In the genomic region with DNA sequence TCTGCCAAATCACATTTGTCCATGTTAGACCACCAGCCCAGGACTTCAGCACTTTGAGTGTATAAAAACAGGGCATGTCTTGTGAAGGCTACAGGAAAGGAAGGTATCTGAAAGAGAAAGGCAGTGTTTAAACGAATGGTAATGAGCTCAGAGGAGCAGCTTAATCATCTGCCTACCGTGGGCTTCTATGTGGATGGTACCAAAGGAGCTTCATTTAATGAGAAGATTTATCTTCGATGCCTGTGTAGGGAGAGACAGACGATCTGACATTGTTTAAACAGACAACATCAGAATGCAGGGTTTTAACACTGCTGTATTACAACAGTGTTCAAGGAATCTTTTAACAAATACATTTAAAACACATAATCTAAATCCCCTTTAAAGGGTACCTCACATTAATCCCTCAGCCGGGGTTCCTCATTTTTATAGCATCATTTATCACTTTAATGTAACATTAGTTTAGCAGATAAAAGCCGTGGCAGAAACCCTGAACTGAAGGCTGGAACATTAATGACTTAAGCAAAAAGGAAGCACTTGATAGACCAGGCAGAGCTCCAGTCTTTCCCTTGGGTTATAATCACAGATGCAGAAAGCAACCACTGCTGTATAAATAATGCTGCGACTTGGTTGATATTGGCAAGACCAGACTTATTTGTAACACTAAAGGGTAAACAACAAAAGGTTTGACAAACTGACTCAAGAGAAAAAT, we compare ENCODE assay signal across 22 mouse cellular contexts. TPM values are rescaled to one million over a fixed set of nuclear protein-coding genes. Genes with fewer than 3 reads are reported as not detected.
DNase-seq lines count a peak whose midpoint lies in the region; ATAC-seq and TF ChIP-seq lines count a peak whose summit lies in the region.
"Had no signal": no experiment of that assay in that cellular context is flagged by ENCODE, and none has a peak within 500 bp of the region (broad histone marks: within the 10 kb centered on the region; RNA-seq: fewer than 3 reads in every experiment).

No protein-coding gene starts in this region.

- no peaks in the 10 kb centered on the region for H3K27me3 ChIP-seq in hindbrain, embryonic 11.5 days (ENCODE audit: control insufficient read depth, insufficient read depth, low read length)
- no peaks in the 10 kb centered on the region for H3K27me3 ChIP-seq in hindbrain, embryonic 10.5 days (ENCODE audit: insufficient read depth, poor library complexity, severe bottlenecking)
- no peaks in the 10 kb centered on the region for H3K27me3 ChIP-seq in lung, embryonic 15.5 days
- H3K27me3 ChIP-seq in hindbrain, embryonic 12.5 days = no peaks in the 10 kb centered on the region
- H3K27me3 ChIP-seq in hindbrain, postnatal 0 days (ENCODE audit: insufficient read depth, low read length) = no peaks in the 10 kb centered on the region
- H3K27me3 ChIP-seq in heart, embryonic 11.5 days (ENCODE audit: control insufficient read depth, insufficient read depth, low read length) = no peaks in the 10 kb centered on the region
- H3K27me3 ChIP-seq: embryonic facial prominence, embryonic 15.5 days; limb, embryonic 13.5 days had no signal

- no peak overlapping the region for H3K4me2 ChIP-seq in hindbrain, embryonic 11.5 days (replicated peaks; ENCODE audit: low read depth, low read length)
- no peak overlapping the region for H3K4me2 ChIP-seq in lung, embryonic 15.5 days
- H3K4me2 ChIP-seq in hindbrain, embryonic 12.5 days (replicated peaks) = no peak overlapping the region
- H3K4me2 ChIP-seq in hindbrain, postnatal 0 days (ENCODE audit: low read depth, low read length) = no peak overlapping the region
- no peak overlapping the region for H3K4me2 ChIP-seq in heart, embryonic 11.5 days
- H3K4me2 ChIP-seq: embryonic facial prominence, embryonic 15.5 days; limb, embryonic 13.5 days had no signal

- no peaks in the 10 kb centered on the region for H3K36me3 ChIP-seq in hindbrain, embryonic 11.5 days (ENCODE audit: control insufficient read depth, insufficient read depth, low read length)
- H3K36me3 ChIP-seq in hindbrain, embryonic 10.5 days = no peaks in the 10 kb centered on the region
- no peaks in the 10 kb centered on the region for H3K36me3 ChIP-seq in lung, embryonic 15.5 days
- no peaks in the 10 kb centered on the region for H3K36me3 ChIP-seq in hindbrain, embryonic 12.5 days
- no peaks in the 10 kb centered on the region for H3K36me3 ChIP-seq in hindbrain, postnatal 0 days (ENCODE audit: insufficient read depth, low read length)
- H3K36me3 ChIP-seq in heart, embryonic 11.5 days (ENCODE audit: control insufficient read depth, insufficient read depth, low read length) = no peaks in the 10 kb centered on the region
- H3K36me3 ChIP-seq: embryonic facial prominence, embryonic 15.5 days; limb, embryonic 13.5 days had no signal

- DNase-seq in hindbrain, embryonic 11.5 days (ENCODE audit: low spot score) = no peak
- DNase-seq in hindbrain, embryonic 10.5 days (ENCODE audit: low spot score) = no peak
- DNase-seq in lung, postnatal 25 days (ENCODE audit: low spot score) = no peak
- peak; percentile 18 for DNase-seq in hindbrain, postnatal 0 days (ENCODE audit: low spot score)
- no peak for DNase-seq in cerebellum, adult 18-20 months
- DNase-seq: cerebellum, postnatal 36 days; gastrocnemius, adult 2 months; heart, adult 11 months; liver, postnatal 0 days; thymus, postnatal 25 days had no signal

- no peak overlapping the region for H3K9ac ChIP-seq in hindbrain, embryonic 11.5 days (ENCODE audit: low read depth, low read length)
- H3K9ac ChIP-seq in lung, embryonic 15.5 days = no peak overlapping the region
- no peak overlapping the region for H3K9ac ChIP-seq in hindbrain, embryonic 12.5 days
- H3K9ac ChIP-seq in hindbrain, postnatal 0 days (replicated peaks; ENCODE audit: low read length) = no peak overlapping the region
- H3K9ac ChIP-seq in heart, embryonic 11.5 days (ENCODE audit: low read depth, low read length) = no peak overlapping the region
- H3K9ac ChIP-seq: embryonic facial prominence, embryonic 15.5 days; limb, embryonic 13.5 days; liver, postnatal 0 days had no signal

- H3K4me3 ChIP-seq in hindbrain, embryonic 11.5 days (ENCODE audit: low read depth, low read length) = no peak overlapping the region
- H3K4me3 ChIP-seq in hindbrain, embryonic 10.5 days = no peak overlapping the region
- no peak overlapping the region for H3K4me3 ChIP-seq in lung, embryonic 15.5 days
- no peak overlapping the region for H3K4me3 ChIP-seq in hindbrain, embryonic 12.5 days
- H3K4me3 ChIP-seq in hindbrain, postnatal 0 days (ENCODE audit: low read length) = no peak overlapping the region
- no peak overlapping the region for H3K4me3 ChIP-seq in heart, embryonic 11.5 days (ENCODE audit: low read depth, low read length)
- H3K4me3 ChIP-seq: embryonic facial prominence, embryonic 15.5 days; gastrocnemius, adult 2 months; limb, embryonic 13.5 days had no signal

- no peak for TF ChIP-seq CTCF in hindbrain, postnatal 0 days (IDR thresholded peaks at IDR 0.05; ENCODE audit: low read depth)

- H3K9me3 ChIP-seq in hindbrain, embryonic 11.5 days (ENCODE audit: control insufficient read depth, low read length) = no peaks in the 10 kb centered on the region
- H3K9me3 ChIP-seq in hindbrain, embryonic 10.5 days = no peaks in the 10 kb centered on the region
- H3K9me3 ChIP-seq in lung, embryonic 15.5 days = no peaks in the 10 kb centered on the region
- H3K9me3 ChIP-seq in hindbrain, embryonic 12.5 days (replicated peaks) = no peaks in the 10 kb centered on the region
- H3K9me3 ChIP-seq in hindbrain, postnatal 0 days (ENCODE audit: low read length) = no peaks in the 10 kb centered on the region
- no peaks in the 10 kb centered on the region for H3K9me3 ChIP-seq in heart, embryonic 11.5 days (replicated peaks; ENCODE audit: control insufficient read depth, low read length)
- H3K9me3 ChIP-seq: embryonic facial prominence, embryonic 15.5 days; limb, embryonic 13.5 days had no signal

- WGBS in hindbrain, embryonic 11.5 days = 35% methylated on average over 7 of the region's 7 CpGs
- WGBS in hindbrain, embryonic 10.5 days = 57% methylated on average over 7 of the region's 7 CpGs
- WGBS in lung, embryonic 15.5 days = 25% methylated on average over 7 of the region's 7 CpGs
- WGBS in hindbrain, embryonic 12.5 days = 33% methylated on average over 7 of the region's 7 CpGs
- 32% methylated on average over 7 of the region's 7 CpGs for WGBS in hindbrain, postnatal 0 days
- WGBS in heart, embryonic 11.5 days (ENCODE audit: insufficient replicate concordance) = 38% methylated on average over 7 of the region's 7 CpGs

- no peaks in the 10 kb centered on the region for H3K4me1 ChIP-seq in hindbrain, embryonic 11.5 days (replicated peaks; ENCODE audit: control insufficient read depth, insufficient read depth, low read length)
- H3K4me1 ChIP-seq in hindbrain, embryonic 10.5 days (replicated peaks) = no peaks in the 10 kb centered on the region
- no peaks in the 10 kb centered on the region for H3K4me1 ChIP-seq in lung, embryonic 15.5 days
- peaks cover 6% of the 10 kb centered on the region; the same call in 1 of the 2 replicates for H3K4me1 ChIP-seq in hindbrain, embryonic 12.5 days
- H3K4me1 ChIP-seq in hindbrain, postnatal 0 days (ENCODE audit: insufficient read depth, low read length) = no peaks in the 10 kb centered on the region
- no peaks in the 10 kb centered on the region for H3K4me1 ChIP-seq in heart, embryonic 11.5 days (ENCODE audit: control insufficient read depth, insufficient read depth, low read length)
- H3K4me1 ChIP-seq: embryonic facial prominence, embryonic 15.5 days had no signal

- no peak overlapping the region for H3K27ac ChIP-seq in hindbrain, embryonic 11.5 days (ENCODE audit: low read depth, low read length)
- no peak overlapping the region for H3K27ac ChIP-seq in hindbrain, embryonic 10.5 days
- H3K27ac ChIP-seq in lung, embryonic 15.5 days = no peak overlapping the region
- H3K27ac ChIP-seq in hindbrain, embryonic 12.5 days = peak overlapping the region; percentile 40; the same call in 1 of the 2 replicates
- H3K27ac ChIP-seq in hindbrain, postnatal 0 days = no peak overlapping the region
- no peak overlapping the region for H3K27ac ChIP-seq in heart, embryonic 11.5 days (ENCODE audit: low read depth, low read length)
- H3K27ac ChIP-seq: embryonic facial prominence, embryonic 15.5 days; gastrocnemius, adult 2 months; limb, embryonic 13.5 days had no signal

- ATAC-seq in hindbrain, embryonic 11.5 days (ENCODE audit: low FRiP score) = peak; percentile 64
- peak; percentile 55; the same call in 1 of the 2 replicates for ATAC-seq in lung, embryonic 15.5 days (ENCODE audit: borderline replicate concordance, extremely low read depth, low FRiP score, low TSS enrichment)
- ATAC-seq in hindbrain, embryonic 12.5 days (ENCODE audit: low FRiP score) = peak; percentile 45; the same call in 1 of the 2 replicates
- ATAC-seq in hindbrain, postnatal 0 days = no peak
- ATAC-seq in heart, embryonic 11.5 days (replicated peaks; ENCODE audit: insufficient number of reproducible peaks, low FRiP score, low TSS enrichment) = no peak
- ATAC-seq: inflammation-experienced regulatory T-cells, adult 6 months; liver, postnatal 0 days had no signal

RNA-seq across cellular contexts. Expression of a gene that starts 19.8 kb away (rescaled TPM):
- 0.14 TPM in 1 of 2 replicates, not detected in the other for polyA plus RNA-seq in hindbrain, embryonic 11.5 days (2014; fragmentation: Nextera tagmentation; extraction: Ambion mirVana)
- 0.24 TPM in 1 of 2 replicates, not detected in the other for polyA plus RNA-seq in hindbrain, embryonic 10.5 days (2016; fragmentation: Nextera tagmentation; extraction: Ambion mirVana)
- polyA plus RNA-seq in lung, embryonic 15.5 days (2015; fragmentation: Nextera tagmentation; extraction: Ambion mirVana) = not detected in 2 replicates
- polyA plus RNA-seq in hindbrain, embryonic 12.5 days (2016; fragmentation: Nextera tagmentation; extraction: Ambion mirVana) = 0.52 TPM in 1 of 2 replicates, not detected in the other
- total RNA-seq in hindbrain, postnatal 0 days (2014; rRNA removed) = not detected in 2 replicates
- polyA plus RNA-seq in hindbrain, postnatal 0 days (2015; fragmentation: Nextera tagmentation; extraction: Ambion mirVana) = 0.08 TPM in 1 of 2 replicates, not detected in the other
- not detected in 2 replicates for polyA plus RNA-seq in heart, embryonic 11.5 days (2014; fragmentation: Nextera tagmentation; extraction: Ambion mirVana)
- total RNA-seq: adrenal gland, postnatal 4 days; gastrocnemius, adult 2 months had no signal
- polyA plus RNA-seq: C2C12; embryonic facial prominence, embryonic 15.5 days; forebrain, embryonic 11.5 days; heart, postnatal 0 days; inflammation-experienced regulatory T-cells, adult 6 months; large intestine, adult 2 months; limb, embryonic 13.5 days; liver, postnatal 0 days; spleen, adult 2 months had no signal

RNA-seq across cellular contexts. Expression of a gene that starts 35.2 kb away (rescaled TPM):
- 5.4 and 5.9 TPM in 2 replicates for polyA plus RNA-seq in hindbrain, embryonic 11.5 days (2014; fragmentation: Nextera tagmentation; extraction: Ambion mirVana)
- 3.1 and 3.5 TPM in 2 replicates for polyA plus RNA-seq in hindbrain, embryonic 10.5 days (2016; fragmentation: Nextera tagmentation; extraction: Ambion mirVana)
- 12.7 and 12.9 TPM in 2 replicates for polyA plus RNA-seq in lung, embryonic 15.5 days (2015; fragmentation: Nextera tagmentation; extraction: Ambion mirVana)
- polyA plus RNA-seq in hindbrain, embryonic 12.5 days (2016; fragmentation: Nextera tagmentation; extraction: Ambion mirVana) = 5.9 and 7.8 TPM in 2 replicates
- 15.1 and 15.5 TPM in 2 replicates for total RNA-seq in hindbrain, postnatal 0 days (2014; rRNA removed)
- polyA plus RNA-seq in hindbrain, postnatal 0 days (2015; fragmentation: Nextera tagmentation; extraction: Ambion mirVana) = 10.6 and 11.5 TPM in 2 replicates
- polyA plus RNA-seq in heart, embryonic 11.5 days (2014; fragmentation: Nextera tagmentation; extraction: Ambion mirVana) = 6.9 and 7.5 TPM in 2 replicates

Comparison
In these comparisons a context has a peak if more than half of its experiments do, and no peak if none do; other contexts are left out.
1. ATAC-seq: peak in hindbrain, embryonic 11.5 days (single experiment), lung, embryonic 15.5 days (single experiment) and hindbrain, embryonic 12.5 days (single experiment); none in hindbrain, postnatal 0 days (single experiment) and heart, embryonic 11.5 days (single experiment).